Mouse (Mus musculus) c-Kit-positive CD71-positive TER-119-positive erythroid progenitor cells, embryonic 14.5 days (primary cell): ENCODE measurements around the gene 1110059E24Rik.
"Not testable (repeated sequence)": the region's sequence is repeated elsewhere in the genome, so short reads cannot be mapped to it uniquely, and the experiment has no call there.

Experiments
- DNase-seq: peaks from one replicate; pipeline ENCODE4 v3.0.0-alpha.2; 2013; ENCODE audit warnings: low spot score

The 1110059E24Rik gene

DNA sequence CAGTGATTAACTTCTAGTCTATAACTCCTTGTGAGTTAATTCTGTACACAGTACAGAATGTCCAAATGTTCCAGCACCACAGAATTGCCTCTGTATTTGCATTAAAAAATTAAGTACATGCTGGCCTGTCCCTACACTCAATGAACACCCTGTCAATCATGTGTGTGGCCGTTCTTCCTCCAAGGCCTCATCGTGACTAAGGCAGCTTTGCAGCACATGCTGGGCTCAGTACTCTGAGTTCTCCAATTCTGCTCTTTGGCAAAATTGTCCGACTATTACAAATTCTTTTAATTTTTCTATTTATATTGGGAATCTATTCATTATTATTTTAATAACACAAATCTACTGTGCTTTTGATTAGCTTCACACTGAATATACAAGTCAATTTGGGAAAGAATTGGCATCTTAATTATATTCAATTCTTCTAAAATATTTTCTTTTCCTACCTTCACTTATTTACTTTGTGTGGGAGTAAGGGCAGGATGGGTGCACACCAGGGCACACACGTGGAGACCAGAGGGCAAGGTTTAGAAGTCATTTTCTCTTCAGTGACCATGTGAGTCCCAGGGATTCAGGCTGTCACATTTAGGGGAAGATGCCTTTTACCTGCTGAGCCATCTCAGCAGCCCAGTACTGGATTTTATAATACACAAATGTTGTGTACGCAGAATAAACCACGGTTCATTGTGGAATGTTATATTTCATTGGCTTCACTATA lies 26.3 kb downstream of the 1110059E24Rik start:
- no peak for DNase-seq

DNA sequence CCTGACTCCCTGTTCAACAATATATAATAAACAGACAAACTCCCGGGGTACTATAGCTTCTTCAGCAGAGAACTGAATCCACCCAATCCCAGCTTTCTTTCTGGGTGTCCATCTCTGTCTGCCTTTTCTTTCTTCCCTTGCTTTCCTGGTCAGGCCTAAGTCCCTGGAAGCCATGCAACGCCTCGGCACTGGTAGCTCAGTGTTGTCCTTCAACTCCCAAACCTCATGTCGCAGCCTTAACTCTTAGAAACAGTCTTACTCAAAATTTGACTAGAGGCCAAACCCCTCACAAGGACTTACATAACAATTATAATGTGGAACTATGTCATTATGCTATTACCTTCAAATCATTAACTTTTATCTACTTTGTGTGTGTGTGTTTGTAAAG lies 28.6 kb downstream of the 1110059E24Rik start:
- DNase-seq: no peak

DNA sequence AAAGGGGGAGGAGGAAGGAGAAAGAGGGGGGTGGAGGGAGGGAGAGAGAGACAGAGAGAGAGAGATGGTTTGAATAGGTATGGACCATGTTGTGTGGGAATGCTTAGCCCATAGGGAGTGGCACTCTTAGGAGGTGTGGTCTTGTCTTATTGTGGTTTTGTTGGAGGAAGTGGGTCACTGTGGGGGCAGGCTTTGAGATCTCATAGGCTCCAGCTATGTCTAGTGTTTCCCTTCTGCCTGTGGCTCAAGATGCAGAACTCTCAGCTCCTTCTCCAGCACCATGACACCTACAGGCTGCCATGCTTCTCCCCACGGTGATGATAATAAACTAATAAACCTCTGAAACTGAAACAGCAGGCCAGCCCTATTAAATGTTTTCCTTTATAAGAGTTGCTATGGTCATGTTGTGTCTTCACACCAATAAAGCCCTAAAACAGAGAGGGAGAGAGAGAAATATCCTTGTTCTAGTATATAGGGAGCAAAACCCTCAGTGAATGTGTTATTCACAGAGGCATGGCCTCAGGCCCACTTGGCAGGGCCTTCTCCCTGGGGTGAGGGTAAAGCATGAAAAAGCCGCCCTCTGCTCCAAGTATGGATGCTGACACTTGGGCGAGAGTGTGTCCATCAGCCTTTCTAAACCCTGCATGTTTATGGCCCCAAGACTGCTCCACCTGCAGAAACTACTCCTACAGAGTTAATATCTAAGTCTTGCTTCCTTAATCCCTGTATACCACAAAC lies 29.2 kb downstream of the 1110059E24Rik start:
- no peak for DNase-seq

DNA sequence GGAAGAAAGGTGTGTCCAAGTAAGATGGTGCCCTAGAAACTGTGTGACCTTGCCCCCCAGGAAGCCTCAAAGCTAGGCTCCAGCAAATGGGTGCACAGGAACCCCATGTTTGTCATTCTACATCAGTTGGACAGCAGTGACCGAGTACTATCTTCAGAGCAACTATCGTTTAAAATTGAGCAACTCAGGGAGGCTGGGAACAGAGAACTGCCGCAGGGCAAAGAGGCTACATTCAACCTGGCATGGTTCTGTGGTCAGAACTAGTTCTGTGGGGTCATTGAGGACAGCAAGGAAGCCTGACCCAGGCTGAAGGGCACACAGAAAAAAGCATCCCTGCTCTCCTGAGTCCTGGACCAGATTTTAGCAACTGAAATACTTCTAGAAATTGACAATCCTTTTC lies 37.0 kb downstream of the 1110059E24Rik start:
- DNase-seq: no peak

DNA sequence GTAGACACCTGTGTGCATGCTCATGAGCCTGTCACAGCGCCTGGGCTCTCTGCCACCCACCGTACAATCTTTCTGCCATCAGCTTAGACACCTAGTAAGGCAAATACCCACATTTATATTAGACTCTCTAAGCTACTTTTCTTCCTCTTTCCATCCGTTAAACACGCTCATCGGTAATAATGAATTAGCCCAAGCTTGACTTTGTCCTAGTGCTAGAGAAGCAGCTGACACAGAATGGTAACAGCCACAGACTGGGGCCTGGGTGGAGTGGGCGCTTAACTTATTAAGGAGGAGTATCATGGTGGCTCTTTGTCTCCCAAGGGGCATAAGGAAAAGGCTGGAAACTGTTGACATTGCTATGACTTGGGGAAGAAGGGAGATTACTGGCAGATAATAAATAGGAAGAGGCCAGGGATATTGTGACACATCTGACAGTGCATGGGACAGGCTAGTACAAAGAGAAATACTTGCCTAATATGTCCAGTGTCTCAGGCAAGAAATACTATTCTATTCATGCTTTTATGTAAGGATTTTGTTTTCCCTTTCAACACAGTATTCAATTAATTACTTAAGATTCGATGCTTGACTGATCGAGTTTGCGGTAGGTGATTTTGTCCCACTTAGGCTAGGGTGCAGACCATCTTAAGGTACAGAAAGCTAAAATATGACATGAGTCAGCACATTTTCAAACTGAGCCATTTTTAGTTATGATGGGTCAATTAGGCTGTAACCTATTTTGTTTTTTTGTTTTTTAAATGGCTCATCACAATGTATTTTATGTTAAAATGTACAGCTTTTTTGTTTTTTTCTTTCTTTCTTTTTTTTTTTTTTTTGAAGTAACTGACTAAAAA lies 40.8 kb downstream of the 1110059E24Rik start:
- DNase-seq: no peak

DNA sequence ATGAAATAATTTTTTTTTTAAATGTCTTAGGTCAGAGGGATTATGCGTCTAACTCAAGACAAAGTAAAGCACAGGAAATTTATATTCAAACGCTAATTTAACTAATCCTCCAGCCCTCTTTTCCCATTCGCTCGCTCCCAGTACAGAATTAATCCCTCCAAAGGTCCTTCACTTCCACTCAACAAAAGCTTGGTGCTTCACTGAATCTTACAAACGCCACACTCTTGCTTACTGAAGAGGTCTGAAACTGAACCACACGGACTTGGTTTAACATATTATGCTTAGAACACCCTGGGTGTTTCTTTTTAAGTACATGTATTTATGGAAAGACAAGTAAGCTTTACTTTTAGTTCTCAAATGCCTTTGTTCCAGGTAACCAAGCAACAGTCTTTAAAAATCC lies 41.5 kb downstream of the 1110059E24Rik start:
- DNase-seq: no peak

DNA sequence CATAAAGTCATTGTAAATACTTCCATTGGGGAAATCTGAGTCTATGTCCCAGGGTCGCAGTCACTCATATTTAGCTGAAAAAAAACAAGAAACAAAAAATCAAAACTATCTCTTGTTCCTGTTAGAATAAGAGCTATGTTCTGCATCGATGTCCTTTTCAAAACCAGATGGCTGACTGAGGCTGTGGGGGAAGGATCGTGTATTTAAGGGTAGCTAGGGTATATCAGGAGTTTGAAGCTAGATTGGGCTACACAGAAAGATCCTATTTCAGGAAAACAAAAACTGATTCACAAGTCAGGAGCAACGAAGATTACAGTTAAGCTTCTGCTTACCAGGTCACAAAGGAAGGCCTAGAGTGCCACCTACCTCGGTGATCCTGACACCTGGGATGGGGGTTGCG lies 42.5 kb downstream of the 1110059E24Rik start:
- DNase-seq: no peak

DNA sequence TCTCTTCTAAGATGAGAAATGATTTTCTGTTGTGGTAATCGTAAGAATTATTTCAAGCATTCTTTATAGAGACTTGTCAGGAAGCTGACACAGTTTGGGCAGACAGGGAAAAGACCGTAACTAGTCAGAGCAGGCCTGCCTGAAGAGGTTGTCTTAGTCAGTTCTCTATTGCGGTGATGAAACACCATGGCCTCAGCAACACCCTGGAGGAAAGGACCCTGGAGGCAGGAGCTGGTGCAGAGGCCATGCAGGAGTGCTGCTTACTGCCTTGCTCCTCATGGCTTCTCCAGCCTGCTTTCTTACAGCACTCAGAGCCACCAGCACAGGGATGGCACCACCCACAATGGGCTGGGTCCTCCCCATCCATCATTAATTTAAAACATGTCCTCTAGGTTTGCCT lies 47.5 kb downstream of the 1110059E24Rik start:
- DNase-seq: no peak

DNA sequence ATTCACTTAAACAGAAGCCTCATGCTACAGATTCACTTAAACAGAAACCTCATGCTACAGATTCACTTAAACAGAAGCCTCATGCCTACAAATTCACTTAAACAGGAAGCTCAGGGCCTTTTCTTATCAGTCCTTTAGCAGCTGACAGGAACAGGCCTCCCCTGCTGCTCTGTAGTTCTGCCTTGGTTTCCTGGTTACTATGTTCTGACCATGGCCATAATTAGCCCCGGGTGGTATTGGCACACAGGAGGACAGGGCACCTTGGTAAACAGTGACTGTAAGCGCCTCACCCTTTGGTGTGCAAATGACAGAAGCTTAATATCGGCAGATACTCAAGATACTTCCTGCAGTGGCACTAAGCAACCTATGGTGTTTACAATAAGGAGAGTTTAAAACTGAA lies 48.9 kb downstream of the 1110059E24Rik start:
- DNase-seq: no peak

DNA sequence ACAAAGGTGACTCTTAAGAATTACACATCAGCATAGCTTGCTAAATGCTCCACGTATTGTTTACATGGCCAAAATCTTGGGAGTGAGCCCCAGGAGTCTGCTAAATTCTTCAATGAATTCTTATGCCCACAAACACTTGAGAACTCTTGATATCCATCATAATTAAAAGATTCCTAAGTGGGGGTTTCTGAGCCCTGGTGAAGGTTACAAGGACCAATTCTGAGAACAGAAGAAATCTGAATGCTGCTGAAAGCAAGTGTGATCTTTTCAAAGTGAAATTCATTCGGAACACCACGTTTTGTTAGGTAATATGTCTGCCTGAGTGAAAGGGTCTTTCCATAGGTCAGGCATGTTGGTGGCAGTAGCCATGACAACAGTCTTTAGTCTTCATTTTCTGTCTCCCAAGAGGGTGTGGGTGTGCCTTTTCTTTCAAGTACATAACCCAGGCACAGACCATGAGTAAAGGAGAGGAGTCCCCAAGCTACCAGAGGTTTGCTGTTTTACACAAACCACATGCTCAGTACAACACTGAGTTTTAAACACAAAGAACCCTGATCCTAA lies 51.2 kb downstream of the 1110059E24Rik start:
- no peak for DNase-seq

DNA sequence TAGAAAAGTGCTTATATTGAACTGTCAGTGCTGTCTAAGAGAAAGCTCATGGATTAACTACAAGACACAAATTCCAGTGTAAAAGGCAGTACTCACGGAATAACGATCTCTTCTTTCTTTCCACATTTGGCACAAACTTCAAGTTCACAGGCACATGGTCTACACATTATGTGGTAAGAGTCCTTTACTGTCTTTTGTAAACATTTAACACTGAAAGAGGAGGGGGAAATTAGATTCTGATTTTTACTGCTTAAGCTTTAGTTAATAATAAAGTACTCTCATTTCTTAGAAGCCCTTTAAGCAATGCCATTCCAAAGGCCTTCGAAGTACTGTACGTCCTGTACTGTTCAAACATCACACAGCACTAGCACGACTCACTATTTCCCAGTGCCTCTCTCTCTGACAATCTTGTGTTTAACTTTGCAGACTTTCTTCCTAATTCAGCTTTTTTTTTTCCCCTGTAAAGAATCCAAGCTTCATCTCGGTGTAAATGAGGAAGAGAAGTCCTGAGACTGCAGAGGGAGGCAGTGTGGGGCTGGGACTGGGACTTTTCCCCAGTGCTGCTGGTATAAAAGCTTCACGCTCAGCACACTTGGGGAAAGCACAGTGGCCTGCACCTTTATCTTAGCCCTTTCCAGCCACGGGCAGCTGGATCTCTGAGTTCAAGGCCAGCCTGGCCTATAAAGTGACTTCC lies 54.0 kb downstream of the 1110059E24Rik start:
- no peak for DNase-seq

DNA sequence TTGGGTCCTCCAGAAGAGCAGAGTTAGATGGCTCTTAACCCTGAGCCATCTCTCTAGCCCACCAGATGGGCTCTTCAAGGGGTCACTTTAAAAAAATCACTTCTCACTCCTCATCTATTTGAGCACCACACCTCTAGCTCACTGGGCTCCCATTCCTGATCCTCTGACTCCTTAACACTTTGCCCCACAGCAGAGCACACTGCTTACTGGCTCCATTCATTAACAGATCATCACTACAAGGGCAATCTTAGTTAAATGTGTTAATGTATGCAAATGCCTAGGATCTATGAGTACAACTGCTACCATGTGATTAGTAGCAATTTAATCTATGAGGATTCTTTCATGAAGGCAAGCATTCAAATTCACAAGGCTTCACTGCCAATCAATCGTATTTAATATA lies 58.1 kb downstream of the 1110059E24Rik start:
- DNase-seq: no peak

DNA sequence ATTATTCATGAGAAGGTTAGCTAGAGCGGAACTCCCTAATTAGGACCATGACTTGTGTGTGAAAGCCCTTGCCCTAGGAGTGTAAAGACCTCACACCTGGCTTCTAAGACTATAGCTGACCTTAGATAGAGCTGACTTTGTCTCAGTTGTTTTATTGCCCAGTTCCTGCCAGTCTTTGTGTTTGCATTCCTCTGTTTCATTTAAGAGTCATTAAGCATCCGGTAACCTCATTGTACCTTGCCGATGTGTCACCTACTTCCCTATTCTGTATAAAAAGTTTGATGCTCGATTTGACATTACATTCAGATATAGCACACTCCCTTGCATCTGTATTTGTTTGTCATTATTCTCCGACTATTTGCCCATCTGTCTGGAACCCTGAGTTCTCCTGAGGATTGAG lies 60.6 kb downstream of the 1110059E24Rik start:
- not testable (repeated sequence) for DNase-seq

DNA sequence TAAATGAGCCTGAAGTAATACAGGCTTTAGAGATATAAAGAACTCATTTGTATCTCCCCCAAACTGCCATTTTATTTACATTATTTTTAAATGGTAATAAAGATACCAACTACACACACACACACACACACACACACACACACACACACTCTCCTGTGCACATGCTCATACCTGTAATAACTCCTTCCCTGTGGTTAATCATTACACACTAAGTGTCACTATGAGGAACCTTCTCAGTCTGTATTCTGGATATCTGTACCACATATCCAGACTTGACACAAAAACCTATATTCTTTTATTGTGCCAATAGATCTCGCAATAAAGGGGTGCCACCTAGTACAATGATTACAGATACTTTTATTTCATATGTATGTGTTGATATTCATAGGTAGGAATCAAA lies 62.9 kb downstream of the 1110059E24Rik start:
- no peak for DNase-seq

DNA sequence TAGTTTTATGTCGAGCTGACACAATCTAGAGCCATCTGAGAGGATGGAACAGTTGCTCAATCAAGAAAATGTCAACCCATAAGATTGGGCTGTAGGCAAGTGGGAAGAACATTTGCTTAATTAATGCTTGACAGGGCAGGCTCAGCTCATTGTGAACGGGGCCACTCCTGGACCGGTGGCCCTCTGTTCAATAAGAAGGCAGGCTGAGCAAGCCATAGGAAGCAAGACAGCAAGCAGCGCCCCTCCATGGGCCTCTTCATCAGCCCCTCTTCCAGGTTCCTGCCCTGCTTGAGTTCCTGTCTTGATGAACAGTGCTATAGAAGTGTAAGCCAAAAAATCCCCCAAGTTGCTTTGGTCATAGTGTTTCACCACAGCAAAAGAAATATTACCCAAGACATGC lies 65.2 kb downstream of the 1110059E24Rik start:
- no peak for DNase-seq

DNA sequence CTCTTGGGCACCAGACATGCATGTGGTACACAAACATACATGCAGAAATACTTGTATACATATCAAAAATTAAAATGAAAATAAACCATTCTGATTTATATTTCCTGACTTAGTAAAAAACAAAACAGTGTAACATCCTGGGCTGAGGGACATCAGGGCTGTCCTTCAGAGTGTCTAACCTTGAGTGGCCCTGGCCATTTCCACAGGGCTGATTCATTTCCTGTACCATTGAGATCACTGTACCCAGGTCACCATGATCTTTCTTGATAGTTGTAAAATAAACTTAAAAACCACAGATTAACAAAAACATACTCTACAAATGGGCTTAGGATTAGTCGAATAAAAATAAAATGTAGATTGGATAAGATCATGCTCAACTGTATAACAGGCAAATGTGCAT lies 66.2 kb downstream of the 1110059E24Rik start:
- DNase-seq: no peak

DNA sequence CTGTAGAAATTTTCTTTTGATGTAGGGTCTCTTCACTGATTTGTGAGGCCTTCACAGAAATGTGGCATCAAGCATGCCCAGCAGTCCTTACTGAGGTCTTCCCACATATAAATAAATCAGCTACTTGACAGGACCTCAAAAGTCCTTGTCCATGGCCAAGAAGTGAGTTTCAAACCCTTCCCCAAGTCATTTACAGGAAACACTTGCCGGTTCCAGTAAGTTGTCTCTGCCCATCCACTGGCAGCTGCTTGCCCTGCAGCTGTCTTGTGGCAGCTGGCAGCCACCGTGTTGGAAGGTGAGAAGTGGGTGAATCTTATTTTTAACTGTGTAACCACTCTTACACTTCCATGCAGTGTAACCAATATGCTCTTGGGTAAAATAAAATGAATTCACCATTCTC lies 66.9 kb downstream of the 1110059E24Rik start:
- DNase-seq: no peak

DNA sequence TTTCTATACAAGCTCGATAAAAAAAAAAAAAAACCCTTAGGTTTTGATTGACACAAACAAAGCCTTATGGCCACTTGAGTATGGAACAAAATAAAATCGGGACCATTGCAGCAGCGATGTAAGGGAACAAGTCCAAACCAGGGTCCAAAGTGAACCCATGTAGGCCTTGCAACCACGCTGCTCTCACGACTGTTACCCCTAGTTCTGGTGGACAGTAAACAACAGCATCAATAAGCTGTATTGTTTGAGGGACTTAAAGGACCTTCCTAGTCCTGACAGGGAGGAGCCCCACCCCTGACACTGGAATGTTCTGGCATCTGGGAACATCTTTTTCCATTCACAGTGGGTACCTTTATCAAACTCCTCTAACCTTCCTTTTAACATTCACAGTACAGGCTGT lies 68.8 kb downstream of the 1110059E24Rik start:
- no peak for DNase-seq

DNA sequence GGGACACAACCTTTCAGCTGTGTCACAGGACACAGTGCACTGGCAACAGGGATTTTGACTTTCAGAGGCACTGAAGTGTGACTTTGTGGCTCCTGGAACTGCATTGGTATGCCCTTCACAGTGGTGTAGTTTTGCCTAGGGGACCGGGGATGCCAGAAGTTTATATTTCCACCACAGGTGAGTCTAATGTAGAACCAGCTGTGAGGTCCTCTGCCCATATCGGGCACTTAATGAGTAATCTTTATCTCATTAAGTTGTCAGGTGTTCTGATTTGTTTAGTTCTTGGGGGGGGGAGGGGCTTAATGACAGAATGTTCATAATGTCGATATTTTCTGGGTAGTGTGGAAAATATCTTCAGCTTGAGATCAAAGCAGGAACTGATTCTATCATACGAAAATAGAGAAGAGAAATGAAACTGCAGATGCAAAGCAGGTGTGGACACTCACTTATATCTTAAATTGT lies 69.2 kb downstream of the 1110059E24Rik start:
- no peak for DNase-seq

DNA sequence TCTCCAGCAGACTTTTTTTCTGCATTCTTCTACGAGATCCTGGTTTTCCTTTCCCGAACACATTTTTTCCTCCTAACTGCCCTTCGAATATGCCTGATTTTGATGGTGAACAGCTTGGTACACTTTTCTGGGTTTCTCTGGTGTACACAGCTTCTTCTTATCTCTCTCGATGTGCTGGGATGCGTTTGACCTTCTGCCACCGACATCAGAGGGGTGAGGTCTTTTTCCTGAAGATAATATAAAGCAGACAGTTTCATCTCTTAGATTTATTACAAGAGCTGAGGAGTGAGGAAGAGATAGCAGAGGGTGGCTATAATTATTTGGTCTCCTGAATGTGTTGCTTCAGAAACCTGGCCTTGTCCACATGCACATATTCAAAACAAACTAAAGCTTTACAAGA lies 71.4 kb downstream of the 1110059E24Rik start:
- DNase-seq: no peak

DNA sequence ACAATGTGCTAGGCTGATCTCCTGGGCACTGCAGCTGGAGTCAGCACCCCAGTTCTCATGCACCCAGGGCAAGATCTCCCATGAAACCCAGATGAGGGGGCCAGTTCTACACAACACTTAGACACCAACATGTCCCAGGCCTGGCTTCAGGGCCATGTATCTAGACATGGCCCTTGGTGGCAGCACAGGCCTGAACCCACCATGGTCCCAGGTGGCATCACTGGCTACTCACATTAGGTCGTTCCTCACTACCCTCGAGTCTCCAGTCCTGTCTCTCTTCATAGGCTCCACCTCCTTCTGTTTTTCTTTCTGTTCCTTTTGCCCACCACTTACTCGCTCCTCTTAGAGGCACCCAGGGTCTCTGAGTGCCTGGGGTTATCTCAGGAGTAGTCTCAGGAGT lies 72.9 kb downstream of the 1110059E24Rik start:
- no peak for DNase-seq

DNA sequence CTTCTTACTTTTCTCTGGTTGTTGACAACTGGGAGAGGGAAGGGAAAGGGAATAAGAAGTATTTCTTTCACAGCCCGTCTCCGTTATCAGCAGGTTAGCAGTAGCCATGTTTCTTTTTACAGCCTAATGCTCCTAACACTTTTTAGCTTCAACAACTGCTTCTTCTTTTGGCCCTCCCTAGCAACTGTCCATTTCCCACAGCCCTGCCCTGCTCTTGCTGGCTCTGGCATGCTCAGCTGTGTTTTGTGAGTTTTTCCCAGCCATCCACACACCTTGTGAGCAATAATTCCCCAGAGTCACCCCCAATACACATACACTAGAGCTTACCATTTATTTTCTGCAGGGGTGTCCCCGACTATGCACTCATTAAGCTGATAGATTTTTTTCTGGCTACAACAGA lies 75.3 kb downstream of the 1110059E24Rik start:
- no peak for DNase-seq
